Mouse (Mus musculus): ENCODE measurements around the gene Cyp2c67.
"Not testable (repeated sequence)": the region's sequence is repeated elsewhere in the genome, so short reads cannot be mapped to it uniquely, and the experiment has no call there.

The Cyp2c67 gene

DNA sequence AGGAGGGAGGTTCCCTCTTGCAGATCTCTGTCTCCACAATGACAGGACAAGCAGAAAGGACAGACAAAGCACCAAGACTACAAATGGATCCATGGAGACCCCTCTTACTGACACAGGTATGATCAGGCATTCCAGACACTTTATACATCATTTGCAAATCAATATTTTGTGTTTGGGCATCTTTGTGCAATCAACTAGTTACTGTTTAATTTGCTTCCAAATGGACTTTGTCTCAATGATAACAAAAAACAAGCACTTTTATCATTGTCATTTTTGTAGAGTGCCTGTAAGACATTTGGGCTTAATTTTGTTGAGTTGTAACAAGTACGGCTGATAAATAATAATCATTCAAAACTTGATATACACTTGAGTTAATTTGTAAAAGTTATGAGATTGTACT lies at the start of gene Cyp2c67:
Gene Cyp2c67, minus strand, starts transcription at position 114 of the 400 bp plus-strand sequence.
- no peak for DNase-seq (ENCODE audit: low spot score)

DNA sequence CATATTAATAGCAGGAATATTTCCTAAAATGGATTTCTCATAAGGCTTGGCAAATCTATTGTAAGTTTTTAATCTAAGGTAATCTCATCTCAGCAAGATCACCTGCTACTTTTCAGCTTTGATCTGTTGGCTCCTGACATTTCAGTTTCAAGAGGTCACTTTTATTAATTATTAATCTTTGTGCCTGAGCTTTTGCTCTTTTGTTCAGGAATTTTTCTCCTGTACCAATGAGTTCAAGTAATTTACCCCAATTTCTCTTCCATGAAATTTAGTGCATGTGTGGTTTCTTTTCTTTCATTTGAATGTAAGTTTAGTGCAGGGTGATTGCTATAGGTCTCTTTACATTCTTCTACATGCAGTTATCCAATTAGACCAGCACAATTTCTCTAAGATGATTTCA lies 16.8 kb upstream of the Cyp2c67 start:
- not testable (repeated sequence) for DNase-seq (ENCODE audit: low spot score)

DNA sequence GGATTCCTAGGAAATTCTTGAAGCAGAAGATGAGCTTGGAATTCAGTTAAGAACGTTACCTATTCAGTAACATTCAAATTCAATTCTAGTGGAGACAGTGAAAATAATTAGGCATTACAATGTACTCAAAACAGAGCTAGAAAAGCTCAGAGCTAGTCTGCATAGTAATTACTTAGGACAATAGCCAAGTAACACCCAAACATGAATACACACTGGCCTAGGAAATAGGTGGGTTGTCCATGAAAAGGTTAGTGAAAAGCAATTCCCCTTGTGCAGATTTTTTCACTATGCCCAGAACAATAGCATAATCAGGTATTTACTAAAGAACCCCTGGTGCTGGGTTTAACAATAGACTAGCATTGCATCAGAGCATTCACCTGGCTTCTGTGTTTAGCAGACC lies 3.5 kb upstream of the Cyp2c67 start:
- no peak for DNase-seq (ENCODE audit: low spot score)

DNA sequence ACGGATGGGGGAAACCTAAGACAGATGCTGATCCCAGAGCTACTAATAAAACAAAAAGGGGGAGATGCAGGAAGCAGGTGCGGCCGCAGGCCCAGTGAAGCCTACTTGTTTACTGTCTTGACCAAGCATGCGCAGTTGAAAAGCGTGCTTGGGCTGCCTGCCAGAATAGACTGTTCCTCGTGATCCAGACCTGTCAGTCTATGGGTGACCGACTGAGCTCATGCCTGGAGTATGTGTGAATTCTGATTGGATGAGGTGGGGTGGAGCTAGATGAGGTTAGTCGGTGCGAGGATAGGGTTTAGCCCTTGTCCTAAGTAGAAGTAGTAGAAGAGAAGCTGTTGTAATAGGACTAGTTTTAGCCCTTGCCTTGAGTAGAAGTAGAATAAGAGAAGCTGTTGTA lies 1.3 kb downstream of the Cyp2c67 start:
- no peak for DNase-seq (ENCODE audit: low spot score)

DNA sequence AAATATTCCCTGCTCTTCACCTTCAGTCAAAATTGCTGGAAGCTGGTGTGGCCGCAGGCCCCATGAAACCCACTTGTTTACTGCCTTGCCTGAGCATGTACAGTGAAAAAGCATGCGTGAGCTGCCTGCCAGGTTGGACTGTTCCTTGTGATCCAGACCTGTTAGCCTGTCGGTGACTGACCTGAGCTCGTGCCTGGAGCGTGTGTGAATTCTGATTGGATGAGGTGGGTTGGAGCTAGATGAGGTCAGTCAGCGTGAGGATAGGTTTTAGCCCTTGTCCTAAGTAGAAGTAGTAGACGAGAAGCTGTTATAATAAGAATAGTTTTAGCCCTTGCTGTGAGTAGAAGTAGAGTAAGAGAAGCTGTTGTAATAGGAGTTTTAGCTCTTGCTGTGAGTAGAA lies 4.3 kb downstream of the Cyp2c67 start:
- not testable (repeated sequence) for DNase-seq (ENCODE audit: low spot score)
